Mouse (Mus musculus) cerebellum, postnatal 14 days (tissue): ENCODE results near the gene N4bp1.

ENCODE experiments used
- DNase-seq, 2 experiments: peaks; one replicate each; pipeline ENCODE4 v3.0.0; 2021; ENCODE audit warnings: mixed read lengths in 2 of 2

The N4bp1 gene

DNA sequence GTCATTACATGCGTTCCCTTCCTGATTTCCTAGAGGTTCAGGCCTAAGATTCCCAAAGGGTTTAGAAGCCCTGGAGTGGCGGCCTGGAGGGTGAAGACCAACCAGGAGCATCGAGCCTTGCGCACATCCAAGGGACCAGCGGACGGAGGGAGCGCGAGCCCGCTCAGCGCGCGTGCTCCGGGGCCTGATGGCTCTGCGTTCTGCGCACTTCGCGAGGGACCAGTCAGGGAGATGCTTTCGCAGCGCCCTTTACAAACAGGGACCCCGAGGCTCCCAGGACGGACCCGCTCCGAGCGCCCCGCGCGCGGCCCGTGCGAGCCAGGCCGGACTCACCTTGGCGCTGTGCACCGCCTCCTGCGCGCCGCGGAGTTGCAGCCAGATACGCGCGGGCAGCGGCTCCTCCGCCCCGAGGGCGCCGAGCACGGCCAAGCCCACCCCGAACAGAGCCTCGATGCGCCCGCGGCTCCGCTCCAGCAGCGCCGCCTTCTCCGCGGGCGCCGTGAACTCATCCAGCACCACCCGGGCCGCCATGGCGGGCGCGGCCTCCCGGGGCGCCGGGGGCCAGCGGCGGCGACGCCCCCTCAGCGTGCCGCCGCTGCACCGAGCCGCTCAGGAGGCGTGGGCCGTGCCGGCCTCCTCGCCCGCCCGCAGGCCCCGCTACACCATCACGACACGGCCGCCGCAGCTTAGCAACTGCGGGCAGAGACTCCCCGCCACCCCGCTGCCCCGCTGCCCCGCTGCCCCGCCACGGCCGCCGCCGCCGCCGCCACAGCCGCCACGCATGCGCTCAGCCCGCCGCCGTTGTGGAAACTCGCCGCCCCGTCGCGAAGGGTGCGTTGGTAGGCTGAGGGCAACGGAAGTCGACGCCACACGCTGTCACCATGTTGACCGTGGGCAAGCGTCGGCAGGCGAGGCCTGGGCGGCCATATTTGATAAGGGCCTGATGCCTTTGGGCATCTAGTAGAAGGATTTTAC is at the start of gene N4bp1:
N4bp1 (minus strand) TSS at position 770 of the 975 bp plus-strand sequence.
- DNase-seq, result peak; percentile 96 to 98

DNA sequence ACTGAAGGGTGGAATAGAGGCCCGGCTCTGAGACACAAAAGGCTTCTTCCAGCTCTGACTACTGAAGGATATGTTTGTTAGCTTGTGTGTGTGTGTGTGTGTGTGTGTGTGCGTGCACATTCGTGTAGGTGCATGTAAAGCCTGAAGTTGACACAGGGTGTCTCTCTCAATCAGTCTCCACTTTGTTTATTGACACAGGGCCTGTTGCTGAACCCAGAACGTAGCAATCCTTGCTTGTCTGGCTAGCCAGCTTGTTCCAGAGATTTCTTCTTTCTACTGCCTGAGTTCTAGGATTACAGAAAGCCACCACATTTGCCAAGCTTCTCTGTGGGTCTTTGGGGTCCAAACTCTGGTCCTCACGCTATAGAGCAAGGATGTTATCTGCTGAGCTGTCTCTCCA is 49.8 kb upstream of the N4bp1 start:
- DNase-seq, result peak in 1 of 2 experiments; percentile 11

DNA sequence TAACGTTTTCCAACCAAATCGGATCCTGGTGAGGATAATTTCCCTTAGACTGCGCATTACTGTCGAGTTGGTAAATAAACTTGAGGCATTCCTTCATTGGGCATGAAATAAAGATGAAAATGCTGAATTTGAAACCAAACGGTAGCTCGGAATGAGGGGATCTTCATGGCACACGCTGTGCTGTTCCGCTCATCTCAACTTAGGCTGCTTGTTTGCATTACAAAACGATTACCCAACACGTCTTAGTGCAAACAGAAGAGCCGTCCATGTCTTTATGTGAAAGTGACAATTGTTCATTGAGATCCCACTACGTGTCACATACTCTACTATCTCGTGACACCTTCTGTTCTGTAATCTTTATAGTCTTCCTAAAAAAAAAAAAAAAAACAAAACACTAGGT is 49.3 kb upstream of the N4bp1 start:
- no peak for DNase-seq

DNA sequence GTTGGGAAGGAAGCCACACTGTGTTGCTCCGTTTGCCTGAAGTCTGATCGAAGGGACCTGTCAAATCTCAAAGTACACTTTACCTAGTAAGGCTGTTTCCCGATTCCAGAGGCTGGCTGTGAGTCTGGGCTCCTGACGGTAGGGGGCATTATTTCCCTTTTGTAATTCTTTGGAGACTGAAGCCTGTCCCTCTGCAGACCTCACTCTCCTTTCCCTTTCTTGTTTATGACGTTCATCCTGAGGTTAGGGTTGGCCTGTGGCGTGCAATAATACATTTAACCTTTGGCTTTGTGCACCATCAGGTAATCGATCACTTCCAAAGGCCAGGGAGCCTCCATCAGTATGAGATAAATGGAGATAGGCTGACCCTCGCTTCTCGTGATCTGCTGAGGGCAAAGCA is 48.8 kb upstream of the N4bp1 start:
- peak; percentile 83 to 87 for DNase-seq

DNA sequence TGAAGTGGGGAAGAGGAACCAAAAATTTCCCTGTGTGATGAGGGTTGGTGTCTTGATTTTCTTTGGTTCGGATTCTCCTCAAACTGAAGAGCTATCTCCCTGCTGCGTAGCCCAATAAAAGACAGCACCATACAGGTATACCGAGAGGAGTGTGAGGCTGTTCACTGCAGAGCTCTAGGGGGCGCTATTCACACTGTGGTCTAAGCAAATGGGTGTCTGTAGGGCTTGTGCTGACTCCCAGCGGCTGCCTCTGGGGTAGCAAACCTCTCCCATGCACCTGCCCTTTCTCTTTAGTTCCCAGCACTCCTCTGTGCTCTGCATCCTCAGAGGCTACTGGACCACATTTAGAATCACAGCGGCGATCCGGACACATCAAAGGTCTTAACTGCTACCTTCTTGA is 41.2 kb upstream of the N4bp1 start:
- peak in 1 of 2 experiments; percentile 58 for DNase-seq

DNA sequence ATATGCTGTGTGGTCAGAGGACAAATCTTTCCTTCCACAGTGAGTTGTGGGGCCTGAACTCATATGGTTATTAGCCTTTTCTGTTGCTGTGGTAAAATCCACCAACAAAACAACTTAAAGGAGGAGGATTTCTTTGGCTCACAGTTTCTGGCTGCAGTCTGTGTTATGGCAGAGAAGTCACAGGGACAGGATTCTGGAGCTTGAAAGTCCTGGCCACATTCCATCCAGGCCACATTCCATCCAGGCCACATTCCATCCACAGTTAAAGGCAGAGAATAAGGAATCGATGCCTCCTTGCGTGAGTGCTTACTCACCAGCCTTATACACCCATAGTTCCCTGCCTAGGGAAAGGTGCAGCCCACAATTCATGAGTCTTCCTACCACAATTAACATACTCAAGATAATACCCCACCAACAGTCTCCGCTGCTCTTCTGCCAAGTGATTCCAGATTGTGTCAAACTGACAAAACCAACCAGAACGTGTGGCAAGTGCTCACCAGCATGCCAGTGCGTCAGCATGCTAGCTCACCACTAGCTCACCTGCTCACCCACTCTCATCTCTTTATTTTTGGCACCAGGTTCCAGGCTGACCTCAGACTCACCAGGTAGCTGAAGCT is 38.3 kb upstream of the N4bp1 start:
- peak; percentile 36 to 47 for DNase-seq

DNA sequence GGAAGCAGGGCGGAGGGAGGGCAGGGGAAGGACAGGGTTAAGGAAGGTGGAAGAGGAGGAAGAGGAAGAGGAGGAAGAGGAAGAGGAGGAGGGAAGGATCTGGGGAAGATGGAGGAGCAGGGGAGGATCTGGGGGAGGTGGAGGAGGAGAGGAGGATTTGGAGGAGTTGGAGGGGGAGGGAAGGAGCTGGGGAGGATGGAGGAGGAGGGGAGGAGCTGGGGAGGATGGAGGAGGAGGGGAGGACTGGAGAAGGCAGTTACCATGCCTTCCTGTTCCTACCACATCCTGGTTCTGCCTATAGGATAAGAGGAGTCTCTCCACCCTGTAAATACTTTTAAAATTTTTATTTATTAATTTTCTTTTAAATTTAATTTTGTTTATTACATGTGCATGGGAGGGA is 37.6 kb upstream of the N4bp1 start:
- DNase-seq, result no peak

DNA sequence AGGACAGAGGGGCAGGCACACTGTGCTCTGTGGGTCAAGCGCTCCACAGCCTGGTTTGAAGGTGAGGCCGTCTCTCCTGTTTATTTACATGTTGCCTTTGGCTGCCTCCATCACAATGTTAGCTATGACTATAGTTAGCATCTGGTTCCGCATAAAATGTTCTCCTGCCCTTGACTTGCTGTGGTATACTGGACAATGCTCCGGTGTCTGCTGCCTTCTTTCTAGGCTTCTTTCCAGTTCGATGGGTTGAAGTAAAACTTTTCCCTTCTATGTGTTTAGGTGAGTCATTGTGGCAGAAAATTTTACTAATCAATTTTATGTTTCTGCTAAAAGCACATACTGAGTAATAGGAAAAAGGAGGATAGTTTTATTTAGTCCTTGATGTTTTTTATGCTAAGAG is 37.1 kb upstream of the N4bp1 start:
- DNase-seq, result no peak

DNA sequence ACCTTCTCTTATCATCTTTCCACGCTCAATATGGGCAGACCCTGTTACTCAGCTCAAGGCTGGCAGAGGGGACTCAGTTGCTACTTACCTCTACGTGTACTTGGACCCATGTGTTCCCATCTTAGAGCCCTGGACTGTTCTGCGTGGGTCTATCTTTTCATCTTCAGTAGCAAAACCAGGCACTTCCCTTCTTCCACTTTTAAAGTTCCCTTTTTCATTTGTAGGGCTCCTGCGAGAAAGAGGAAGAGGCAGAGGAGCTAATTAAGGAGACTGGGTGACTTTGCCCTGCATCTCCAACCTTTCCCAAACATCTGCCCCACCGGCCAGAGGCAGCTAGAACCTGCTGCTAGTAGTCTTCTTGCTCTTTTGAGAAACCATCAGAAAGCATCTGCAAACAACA is 35.9 kb upstream of the N4bp1 start:
- no peak for DNase-seq

DNA sequence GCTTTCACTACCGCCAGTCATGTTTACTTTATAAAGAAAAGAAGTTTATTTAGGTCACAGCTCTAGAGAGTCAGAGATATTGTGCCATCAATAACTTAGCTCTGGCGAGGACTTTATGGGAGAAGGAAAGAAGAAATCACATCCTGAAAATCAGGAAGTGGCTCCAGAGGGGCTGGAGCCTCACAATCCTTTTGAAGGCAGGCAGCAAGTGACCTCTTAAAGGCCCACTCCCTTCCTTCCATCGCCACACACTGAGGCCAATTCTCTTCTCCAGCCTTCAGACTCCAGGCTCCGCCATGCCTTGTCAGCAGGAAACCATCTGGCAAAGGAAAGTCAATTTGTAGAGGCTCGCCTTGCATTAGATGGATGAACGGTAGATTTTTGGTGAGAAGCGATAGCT is 35.4 kb upstream of the N4bp1 start:
- no peak for DNase-seq

DNA sequence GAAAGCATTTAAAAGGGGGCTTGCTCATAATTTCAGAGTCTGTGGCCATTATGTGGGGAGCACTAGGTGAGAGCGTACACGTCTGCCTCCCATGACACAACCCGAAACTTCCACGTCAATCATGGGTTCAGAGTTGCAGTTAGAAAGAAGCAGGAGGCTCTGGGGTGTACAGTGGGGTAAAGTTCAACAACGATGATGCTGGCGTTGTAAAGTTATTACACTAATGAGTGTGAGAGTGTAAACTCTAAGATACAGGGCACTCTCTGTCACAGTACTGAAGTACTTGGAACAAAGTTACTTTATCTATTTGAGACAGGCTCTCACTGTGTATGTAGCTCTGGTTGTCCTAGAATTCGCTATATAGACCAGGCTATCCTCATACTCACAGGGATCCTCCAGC is 35.0 kb upstream of the N4bp1 start:
- DNase-seq, result no peak

DNA sequence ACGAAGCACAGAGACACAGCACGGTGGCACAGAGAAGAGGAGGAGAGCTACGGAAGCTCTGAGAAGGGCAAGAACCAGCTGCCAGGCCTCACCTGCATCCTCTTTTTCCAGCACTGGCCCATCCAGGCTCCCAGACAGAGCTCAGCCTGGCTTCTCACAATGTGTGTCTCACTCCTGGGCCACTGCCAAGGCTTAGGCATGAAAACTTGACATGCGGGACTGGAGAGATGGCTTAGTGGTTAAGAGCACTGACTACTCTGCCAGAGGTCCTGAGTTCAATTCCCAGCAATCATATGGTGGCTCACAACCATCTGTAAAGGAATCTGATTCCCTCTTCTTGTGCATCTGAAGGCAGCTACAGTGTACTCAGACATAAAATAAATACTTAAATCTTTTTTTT is 34.2 kb upstream of the N4bp1 start:
- peak in 1 of 2 experiments; percentile 40 for DNase-seq

DNA sequence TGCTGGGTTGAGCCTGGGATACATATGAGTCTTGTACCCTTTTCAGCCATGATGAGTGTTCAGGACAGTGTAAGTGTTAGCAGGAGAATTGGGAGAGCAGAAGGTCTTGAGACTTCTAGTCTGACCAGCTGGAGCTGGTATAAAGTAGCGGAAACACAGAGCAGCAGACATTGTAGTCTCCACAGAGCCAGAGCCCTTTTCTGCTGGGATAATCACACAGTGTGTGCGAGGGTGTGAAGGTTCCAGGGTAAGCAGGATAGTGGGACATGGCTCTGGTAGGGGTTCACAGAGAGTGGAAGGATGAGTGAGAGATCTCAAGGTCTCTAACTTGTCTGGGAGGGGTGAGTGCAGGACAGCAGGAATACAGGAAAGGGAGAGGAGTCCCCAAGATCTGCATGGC is 33.0 kb upstream of the N4bp1 start:
- no peak for DNase-seq

DNA sequence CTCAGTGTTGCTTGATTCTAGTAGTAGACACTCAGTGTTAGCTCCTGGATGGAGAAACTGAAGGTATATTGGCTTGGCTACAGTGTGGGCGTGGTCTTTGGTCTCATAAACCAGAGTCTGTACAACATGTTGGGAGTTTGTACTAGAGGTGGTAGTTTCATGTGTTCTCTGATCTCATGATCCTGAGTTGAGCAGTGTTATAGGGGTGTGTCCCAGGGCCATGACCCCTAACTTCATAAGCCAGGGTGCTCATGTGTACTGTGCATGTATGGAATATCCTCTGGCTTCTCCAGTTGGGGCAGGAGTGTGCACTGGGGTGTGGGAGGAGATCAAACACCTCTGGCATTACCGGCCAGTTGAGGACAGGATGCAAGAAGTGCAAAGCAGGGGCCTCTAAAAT is 32.6 kb upstream of the N4bp1 start:
- DNase-seq, result no peak

DNA sequence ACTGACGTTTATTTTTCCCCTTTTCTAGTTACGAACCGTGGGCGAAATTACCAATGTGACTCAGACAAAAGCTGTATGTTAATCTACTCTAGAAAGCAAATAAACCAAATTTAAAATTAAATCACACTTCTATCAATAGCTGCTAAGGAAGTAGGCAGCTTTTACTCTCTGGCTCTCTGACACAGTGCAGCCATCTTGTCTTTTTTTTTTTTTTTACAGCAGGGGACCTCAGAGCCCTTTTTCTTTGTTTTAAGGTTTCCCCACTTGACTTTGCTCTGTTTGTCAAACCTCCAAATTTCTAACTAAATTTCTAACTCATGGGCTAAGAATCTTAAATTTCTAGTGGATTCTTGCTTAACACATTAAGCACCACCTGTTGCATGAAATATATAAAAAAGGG is 31.3 kb upstream of the N4bp1 start:
- no peak for DNase-seq

DNA sequence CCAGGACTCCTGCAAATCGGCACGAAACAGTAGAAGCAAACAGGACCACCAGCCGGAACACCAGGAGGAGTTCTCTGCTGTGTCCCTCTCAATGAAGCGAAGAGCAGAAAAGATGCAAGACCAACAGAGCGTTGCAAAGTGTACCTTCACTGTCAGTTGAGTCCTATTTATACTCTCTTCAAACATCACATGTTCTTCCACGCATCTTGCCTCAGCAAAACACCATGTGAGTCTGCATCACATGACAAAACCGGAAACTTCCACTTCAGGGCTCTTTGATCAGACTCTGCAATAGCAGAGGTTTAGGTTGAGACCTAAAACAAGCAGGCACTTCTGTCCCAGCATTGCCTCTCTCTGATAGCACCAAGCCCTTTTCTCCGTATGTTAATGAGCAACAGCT is 26.1 kb upstream of the N4bp1 start:
- DNase-seq, result no peak

DNA sequence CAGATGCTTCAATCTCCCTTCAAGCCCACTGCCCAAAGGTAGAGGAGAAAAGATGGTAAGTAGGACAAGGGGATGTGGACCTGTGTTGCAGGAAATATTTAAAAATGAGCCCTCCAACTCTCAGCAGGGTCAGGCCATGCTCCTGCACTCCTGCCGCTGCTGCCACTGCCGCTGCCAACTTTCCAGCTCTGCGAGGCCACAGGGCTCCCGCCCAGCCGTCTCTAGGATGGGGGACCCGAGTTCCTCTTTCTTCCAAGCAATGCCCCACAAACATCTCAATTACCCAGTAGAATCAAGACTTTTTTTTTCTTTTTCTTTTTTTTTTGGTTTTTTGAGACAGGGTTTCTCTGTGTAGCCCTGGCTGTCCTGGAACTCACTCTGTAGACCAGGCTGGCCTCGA is 25.2 kb upstream of the N4bp1 start:
- DNase-seq, result no peak

DNA sequence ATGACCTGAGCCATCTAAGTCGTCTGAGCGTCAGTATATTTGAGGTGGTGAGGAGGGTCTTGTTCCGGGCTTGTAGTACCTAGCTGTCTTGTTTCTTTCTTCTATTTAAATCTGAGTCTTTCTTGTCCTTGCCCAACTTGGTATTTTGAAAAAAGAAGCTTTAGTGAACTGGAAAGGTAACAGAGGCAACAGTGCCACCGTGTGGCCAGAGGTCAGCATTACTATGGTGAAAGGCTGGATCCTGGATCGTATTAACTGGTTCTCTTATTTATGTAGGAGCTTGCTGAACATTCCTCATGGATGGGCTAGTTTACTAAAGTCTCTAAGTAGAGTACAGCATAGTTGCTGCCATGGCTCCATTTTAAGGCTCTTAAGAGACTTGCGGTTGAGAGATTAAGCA is 23.5 kb upstream of the N4bp1 start:
- peak; percentile 85 to 88 for DNase-seq

DNA sequence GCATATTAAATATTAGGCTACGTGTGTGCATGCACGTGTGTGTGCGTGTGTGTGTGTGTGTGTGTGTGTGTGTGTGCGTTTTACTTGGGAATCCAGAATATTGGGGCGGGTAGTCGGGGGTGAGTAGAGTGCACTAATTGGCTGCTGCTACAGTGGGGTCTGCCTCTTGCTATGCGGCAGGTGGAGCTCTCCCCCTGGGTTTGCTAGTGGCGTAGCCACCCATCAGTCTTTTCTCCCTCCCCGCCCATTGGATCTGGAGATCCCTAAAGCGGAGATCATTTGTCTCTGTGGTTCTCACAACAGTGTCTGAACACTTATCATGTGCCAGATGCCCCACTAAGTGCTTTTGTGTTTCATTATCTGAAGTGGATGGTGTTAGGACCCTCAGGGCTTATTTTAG is 19.9 kb upstream of the N4bp1 start:
- DNase-seq, result no peak

DNA sequence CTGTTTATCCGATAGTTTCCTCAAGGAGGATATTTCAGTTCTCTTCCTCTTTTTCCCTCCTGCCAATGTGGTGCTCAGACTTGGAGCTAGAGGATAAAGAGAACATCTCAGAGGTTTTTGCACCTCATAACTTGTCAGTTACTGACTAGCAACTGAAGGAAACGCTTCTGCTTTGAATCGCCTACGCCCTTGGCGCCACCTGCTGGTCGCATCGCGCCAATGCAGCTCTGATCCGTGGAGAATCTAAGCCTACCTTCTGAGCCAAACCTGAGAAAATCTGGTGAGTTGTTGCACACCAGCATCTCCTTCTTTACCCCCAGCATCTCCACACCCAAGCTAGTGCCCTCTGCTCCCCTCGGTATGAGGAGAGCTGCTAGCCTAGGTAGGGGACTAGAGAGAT is 18.0 kb upstream of the N4bp1 start:
- peak; percentile 94 to 95 for DNase-seq

DNA sequence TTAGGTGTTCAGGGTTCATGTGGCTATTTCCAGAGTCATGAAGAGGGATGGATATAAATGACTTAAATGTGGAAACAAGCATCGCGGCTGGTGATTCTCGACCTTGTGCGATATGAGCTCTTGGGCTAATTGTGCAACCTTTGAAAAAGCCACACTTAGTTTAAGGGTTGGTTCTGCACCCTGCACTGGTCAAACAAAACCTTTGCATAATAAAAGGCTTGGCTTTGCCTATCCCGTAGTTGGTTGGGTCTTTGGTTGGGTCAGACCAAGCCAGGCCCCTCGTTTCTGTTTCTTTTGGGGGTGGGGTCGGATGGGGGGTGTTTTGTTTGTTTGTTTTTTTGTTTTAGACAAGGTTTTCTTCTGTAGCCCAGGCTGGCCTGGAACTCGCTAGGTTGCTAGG is 17.6 kb upstream of the N4bp1 start:
- no peak for DNase-seq

DNA sequence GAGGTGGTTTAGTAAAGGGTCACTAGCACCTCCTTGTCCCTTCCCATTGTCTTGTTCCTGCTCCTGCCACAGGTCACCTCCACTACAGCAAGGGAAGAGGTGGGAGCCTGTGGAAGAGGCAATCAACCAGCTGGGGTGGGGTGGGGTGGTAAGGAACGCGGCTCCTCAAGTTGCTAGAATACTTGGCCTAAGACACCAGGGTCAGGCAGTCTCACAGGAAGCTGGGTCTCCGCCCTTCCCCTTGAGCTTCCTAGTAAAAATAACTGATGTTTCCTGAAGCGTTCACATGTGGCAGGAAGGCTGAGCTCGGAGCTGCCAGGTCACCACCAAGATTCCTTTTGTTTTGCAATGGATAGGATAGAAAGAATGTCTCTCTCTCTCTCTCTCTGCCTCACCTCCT is 16.9 kb upstream of the N4bp1 start:
- no peak for DNase-seq

DNA sequence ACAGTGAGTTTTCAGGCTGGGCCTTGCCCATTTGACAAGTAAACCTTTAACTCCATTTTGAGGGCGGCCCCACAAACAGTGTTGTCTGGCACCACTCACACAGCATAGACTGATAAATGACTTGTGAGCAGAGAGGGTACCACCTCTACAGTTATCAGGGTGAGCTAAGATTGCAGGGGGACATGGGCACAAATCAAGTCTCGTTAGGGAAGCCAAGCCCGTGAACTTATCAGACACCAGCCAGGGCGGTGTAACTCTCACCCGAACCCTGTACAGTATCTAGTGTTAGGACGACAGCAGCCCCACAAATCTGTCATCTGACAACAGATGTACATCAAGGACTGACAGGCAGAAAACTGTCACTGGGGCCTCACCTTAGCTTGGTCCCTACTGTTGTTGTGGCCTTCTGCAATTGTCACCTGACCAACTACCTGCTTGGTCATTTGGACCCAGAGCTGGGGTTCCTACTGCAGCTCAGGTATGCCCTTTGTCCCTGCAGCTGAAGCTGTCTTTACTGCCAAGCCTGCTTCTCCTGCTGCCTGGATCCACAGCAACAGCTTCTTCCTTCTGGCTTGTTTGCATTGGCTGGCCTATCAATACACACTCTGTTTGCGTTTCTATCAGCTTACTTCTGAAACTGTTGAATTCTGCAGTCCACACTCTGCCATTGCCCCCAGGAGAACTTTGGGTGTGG is 12.8 kb upstream of the N4bp1 start:
- no peak for DNase-seq

DNA sequence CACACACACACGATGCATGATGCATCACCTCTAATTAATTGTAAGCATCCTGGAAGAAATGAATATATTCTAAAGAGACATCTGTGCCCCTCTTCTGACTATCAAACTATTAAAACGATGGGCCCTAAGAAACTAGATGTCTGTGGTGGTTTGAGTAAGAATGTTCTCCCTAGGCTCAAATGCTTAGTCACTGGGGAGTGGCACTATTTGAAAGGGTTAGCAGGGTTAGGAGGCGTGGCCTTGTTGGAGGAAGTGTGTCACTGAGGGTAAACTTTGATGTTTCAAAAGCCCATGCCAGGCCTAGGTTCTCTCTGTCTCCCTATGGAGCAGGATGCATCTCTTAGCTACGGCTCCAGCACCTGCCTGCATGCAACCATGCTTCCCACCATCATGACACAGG is 10.3 kb upstream of the N4bp1 start:
- no peak for DNase-seq
